Comparison of ENCODE assay signal across 16 mouse cellular contexts in genomic region chr11:111104422-111104821, GRCm38 (mm10).
"Had no signal": no experiment of that assay in that cellular context is flagged by ENCODE, and none has a peak within 500 bp of the region (broad histone marks: within the 10 kb centered on the region; RNA-seq: fewer than 3 reads in every experiment).

No protein-coding gene starts in this region.

- DNase-seq: gastrocnemius, adult 2 months; gastrocnemius, postnatal 10 days; gastrocnemius, postnatal 25 days; heart, adult 18-20 months; heart, postnatal 10 days; heart, postnatal 36 days; kidney, adult 11 months; kidney, adult 2 months; kidney, adult 9 months; kidney, postnatal 14 days; kidney, postnatal 36 days; layer of hippocampus, adult 9-11 months; layer of hippocampus, postnatal 36 days had no signal

- ATAC-seq: forebrain, embryonic 16.5 days; hindbrain, postnatal 0 days; intestine, embryonic 16.5 days had no signal
